Comparison of ENCODE assay signal across 11 mouse cellular contexts in the genomic region with DNA sequence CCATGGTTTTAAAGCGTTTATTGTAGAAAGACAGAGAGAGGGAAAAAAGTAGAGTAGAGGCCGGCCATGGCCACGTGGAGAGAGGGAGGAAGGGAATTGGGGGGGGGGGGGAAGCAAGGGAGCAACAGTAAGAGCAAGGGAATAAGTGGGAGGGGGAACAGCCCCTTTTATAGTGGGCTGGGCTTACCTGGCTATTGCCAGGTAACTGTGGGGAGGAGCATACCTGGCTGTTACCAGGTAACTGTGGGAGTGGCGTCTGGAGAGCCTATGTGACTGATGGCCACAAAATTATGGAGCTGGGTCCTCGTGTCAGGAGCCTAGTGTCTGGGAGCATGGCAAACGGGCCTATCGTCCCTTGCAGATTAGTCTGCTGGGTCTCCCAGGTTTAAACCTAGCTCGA. TPM values are rescaled to one million over a fixed set of nuclear protein-coding genes. Genes with fewer than 3 reads are reported as not detected.
DNase-seq lines count a peak whose midpoint lies in the region; ATAC-seq and TF ChIP-seq lines count a peak whose summit lies in the region.
"Had no signal": no experiment of that assay in that cellular context is flagged by ENCODE, and none has a peak within 500 bp of the region (broad histone marks: within the 10 kb centered on the region; RNA-seq: fewer than 3 reads in every experiment).

No protein-coding gene starts in this region.

- TF ChIP-seq CTCF in kidney, postnatal 0 days (IDR thresholded peaks at IDR 0.05; ENCODE audit: low read depth) = no peak
- no peak for TF ChIP-seq CTCF in kidney, adult 2 months (conservative IDR thresholded peaks at IDR 0.05; ENCODE audit: insufficient read depth, insufficient read length, low read depth, low read length)
- TF ChIP-seq CTCF in left cerebral cortex, adult 2 months (IDR thresholded peaks at IDR 0.05) = no peak

- H3K9ac ChIP-seq in kidney, postnatal 0 days (ENCODE audit: low read depth, low read length) = no peak overlapping the region
- H3K9ac ChIP-seq in embryonic facial prominence, embryonic 14.5 days (ENCODE audit: low read depth, low read length) = no peak overlapping the region
- H3K9ac ChIP-seq in hindbrain, embryonic 16.5 days (ENCODE audit: low read depth, low read length) = no peak overlapping the region
- no peak overlapping the region for H3K9ac ChIP-seq in neural tube, embryonic 12.5 days

- intact Hi-C loops in left cerebral cortex, adult 2 months (cut with DNase I) = no loop called here

- 50% methylated on average over 8 of the region's 8 CpGs for WGBS in kidney, postnatal 0 days
- 46% methylated on average over 8 of the region's 8 CpGs for WGBS in kidney, adult 2 months
- 23% methylated on average over 8 of the region's 8 CpGs for WGBS in embryonic facial prominence, embryonic 14.5 days
- 43% methylated on average over 8 of the region's 8 CpGs for WGBS in hindbrain, embryonic 16.5 days
- WGBS in neural tube, embryonic 12.5 days = 50% methylated on average over 8 of the region's 8 CpGs

- H3K9me3 ChIP-seq in kidney, postnatal 0 days (replicated peaks; ENCODE audit: low read length) = no peaks in the 10 kb centered on the region
- no peaks in the 10 kb centered on the region for H3K9me3 ChIP-seq in embryonic facial prominence, embryonic 14.5 days (ENCODE audit: control insufficient read depth, low read length)
- no peaks in the 10 kb centered on the region for H3K9me3 ChIP-seq in hindbrain, embryonic 16.5 days (ENCODE audit: control insufficient read depth, low read length)
- no peaks in the 10 kb centered on the region for H3K9me3 ChIP-seq in neural tube, embryonic 12.5 days

- no peak overlapping the region for H3K27ac ChIP-seq in kidney, postnatal 0 days
- no peak overlapping the region for H3K27ac ChIP-seq in kidney, adult 2 months (ENCODE audit: insufficient read depth, low read depth, low read length)
- H3K27ac ChIP-seq in embryonic facial prominence, embryonic 14.5 days (replicated peaks; ENCODE audit: low read depth, low read length) = no peak overlapping the region
- H3K27ac ChIP-seq in hindbrain, embryonic 16.5 days (ENCODE audit: low read depth, low read length) = no peak overlapping the region
- H3K27ac ChIP-seq in neural tube, embryonic 12.5 days = no peak overlapping the region
- no peak overlapping the region for H3K27ac ChIP-seq in left cerebral cortex, adult 2 months

- no peak overlapping the region for H3K4me3 ChIP-seq in kidney, postnatal 0 days (replicated peaks; ENCODE audit: low read depth, low read length)
- no peak overlapping the region for H3K4me3 ChIP-seq in kidney, adult 2 months (ENCODE audit: insufficient read depth, low read depth, low read length)
- H3K4me3 ChIP-seq in embryonic facial prominence, embryonic 14.5 days (ENCODE audit: low read depth, low read length) = peak overlapping the region; percentile 45
- H3K4me3 ChIP-seq in hindbrain, embryonic 16.5 days (ENCODE audit: low read length) = no peak overlapping the region; the same call in 1 of the 2 replicates
- no peak overlapping the region; the same call in 1 of the 2 replicates for H3K4me3 ChIP-seq in neural tube, embryonic 12.5 days
- H3K4me3 ChIP-seq in left cerebral cortex, adult 2 months = no peak overlapping the region

- H3K4me1 ChIP-seq in kidney, postnatal 0 days (replicated peaks; ENCODE audit: insufficient read depth, low read length) = no peaks in the 10 kb centered on the region
- H3K4me1 ChIP-seq in kidney, adult 2 months (ENCODE audit: control insufficient read depth, insufficient read depth, low read length) = no peaks in the 10 kb centered on the region
- H3K4me1 ChIP-seq in embryonic facial prominence, embryonic 14.5 days (ENCODE audit: control insufficient read depth, insufficient read depth, low read length) = no peaks in the 10 kb centered on the region; the same call in 1 of the 2 replicates
- H3K4me1 ChIP-seq in hindbrain, embryonic 16.5 days (ENCODE audit: control insufficient read depth, insufficient read depth, low read depth, low read length) = peaks cover 5% of the 10 kb centered on the region
- H3K4me1 ChIP-seq in neural tube, embryonic 12.5 days = peaks cover 7% of the 10 kb centered on the region

- peak overlapping the region; percentile 81 for H3K4me2 ChIP-seq in kidney, postnatal 0 days (ENCODE audit: low read length)
- H3K4me2 ChIP-seq in embryonic facial prominence, embryonic 14.5 days (ENCODE audit: low read depth, low read length) = peak overlapping the region; percentile 66
- peak overlapping the region; percentile 52 for H3K4me2 ChIP-seq in hindbrain, embryonic 16.5 days (ENCODE audit: low read length)
- H3K4me2 ChIP-seq in neural tube, embryonic 12.5 days (replicated peaks) = peak overlapping the region; percentile 57

- TF ChIP-seq POLR2A in kidney, adult 2 months (IDR thresholded peaks at IDR 0.05; ENCODE audit: low read depth, low read length) = no peak

- H3K27me3 ChIP-seq in kidney, postnatal 0 days (ENCODE audit: insufficient read depth, low read length) = no peaks in the 10 kb centered on the region
- H3K27me3 ChIP-seq in kidney, adult 2 months (replicated peaks; ENCODE audit: control insufficient read depth, insufficient read depth, low read length) = no peaks in the 10 kb centered on the region
- H3K27me3 ChIP-seq in embryonic facial prominence, embryonic 14.5 days (replicated peaks; ENCODE audit: control insufficient read depth, insufficient read depth, low read length) = no peaks in the 10 kb centered on the region; the same call in 1 of the 2 replicates
- H3K27me3 ChIP-seq in hindbrain, embryonic 16.5 days (replicated peaks; ENCODE audit: control insufficient read depth, insufficient read depth, low read length) = peaks cover 4% of the 10 kb centered on the region
- peaks cover 11% of the 10 kb centered on the region for H3K27me3 ChIP-seq in neural tube, embryonic 12.5 days (replicated peaks)

- DNase-seq in kidney, postnatal 0 days (ENCODE audit: low spot score) = no peak
- no peak for DNase-seq in kidney, adult 2 months
- no peak for DNase-seq in embryonic facial prominence, embryonic 14.5 days (ENCODE audit: low spot score)
- no peak for DNase-seq in left cerebral cortex, adult 2 months (ENCODE audit: extremely low spot score in 1 of 2, low spot score in 2 of 2)
- no peak for DNase-seq in cerebellum, adult 8-10 months
- DNase-seq: adrenal gland, postnatal 10 days; cerebellum, adult 18-20 months; lung, postnatal 4 days had no signal

- no peaks in the 10 kb centered on the region for H3K36me3 ChIP-seq in kidney, postnatal 0 days (ENCODE audit: insufficient read depth, low read length)
- H3K36me3 ChIP-seq in kidney, adult 2 months (ENCODE audit: control insufficient read depth, insufficient read depth, low read length) = no peaks in the 10 kb centered on the region
- H3K36me3 ChIP-seq in embryonic facial prominence, embryonic 14.5 days (ENCODE audit: control insufficient read depth, insufficient read depth, low read length) = no peaks in the 10 kb centered on the region
- H3K36me3 ChIP-seq in hindbrain, embryonic 16.5 days (ENCODE audit: control insufficient read depth, insufficient read depth, low read length) = no peaks in the 10 kb centered on the region
- H3K36me3 ChIP-seq in neural tube, embryonic 12.5 days = no peaks in the 10 kb centered on the region

- ATAC-seq in kidney, postnatal 0 days (replicated peaks; ENCODE audit: low FRiP score, low read depth) = peak; percentile 52; the same call in 1 of the 2 replicates
- no peak; the same call in 1 of the 2 replicates for ATAC-seq in embryonic facial prominence, embryonic 14.5 days (ENCODE audit: low read depth)
- no peak for ATAC-seq in hindbrain, embryonic 16.5 days
- ATAC-seq in neural tube, embryonic 12.5 days (ENCODE audit: low FRiP score, low read depth) = no peak

RNA-seq across cellular contexts. Expression of gene Ppp1r36, which starts 18.2 kb away (rescaled TPM):
- polyA plus RNA-seq in kidney, postnatal 0 days (2015; fragmentation: Nextera tagmentation; extraction: Ambion mirVana) = 7.2 and 7.5 TPM in 2 replicates
- polyA plus RNA-seq in kidney, adult 2 months (2012; rRNA removed) = 0.23 and 0.31 TPM in 2 replicates
- polyA plus RNA-seq in embryonic facial prominence, embryonic 14.5 days (2014; fragmentation: Nextera tagmentation; extraction: Ambion mirVana) = 3.3 and 6.2 TPM in 2 replicates
- polyA plus RNA-seq in hindbrain, embryonic 16.5 days (2015; fragmentation: Nextera tagmentation; extraction: Ambion mirVana) = 1.3 and 2.1 TPM in 2 replicates
- polyA plus RNA-seq in neural tube, embryonic 12.5 days (2016; fragmentation: Nextera tagmentation; extraction: Ambion mirVana) = 0.75 and 0.83 TPM in 2 replicates
- 1 to 10 TPM; 1.1 to 1.4 TPM for total RNA-seq in left cerebral cortex, adult 2 months (2021)
- total RNA-seq: MEL had no signal

RNA-seq across cellular contexts. Expression of gene Hspa2, which starts 31.6 kb away (rescaled TPM):
- 12.4 and 14.6 TPM in 2 replicates for polyA plus RNA-seq in kidney, postnatal 0 days (2015; fragmentation: Nextera tagmentation; extraction: Ambion mirVana)
- 11.8 and 14.0 TPM in 2 replicates for polyA plus RNA-seq in kidney, adult 2 months (2012; rRNA removed)
- 8.2 and 10.9 TPM in 2 replicates for polyA plus RNA-seq in embryonic facial prominence, embryonic 14.5 days (2014; fragmentation: Nextera tagmentation; extraction: Ambion mirVana)
- polyA plus RNA-seq in hindbrain, embryonic 16.5 days (2015; fragmentation: Nextera tagmentation; extraction: Ambion mirVana) = 9.5 and 10.2 TPM in 2 replicates
- polyA plus RNA-seq in neural tube, embryonic 12.5 days (2016; fragmentation: Nextera tagmentation; extraction: Ambion mirVana) = 5.2 and 5.6 TPM in 2 replicates
- total RNA-seq in left cerebral cortex, adult 2 months (2021) = 10 to 100 TPM; 64.9 to 66.4 TPM
